Mouse (Mus musculus) MEL (cell line): ENCODE measurements around the gene Hectd4. TPM values are rescaled to one million over a fixed set of nuclear protein-coding genes. Genes with fewer than 3 reads are reported as not detected.

Experiments
- DNase-seq: peaks from one replicate; pipeline ENCODE4 v3.0.0; 2011; ENCODE audit warnings: low read depth, low spot score
- H3K27ac ChIP-seq: 2 replicates; pipeline ENCODE4 v1.5.1; 2012; ENCODE audit warnings: low read depth, mild to moderate bottlenecking, control low read depth, low read length, moderate library complexity; ENCODE audit not compliant: control insufficient read depth
- H3K27me3 ChIP-seq, 2 experiments: fragments of 150-350 bp in 1 of 2; sonication (generic) in 1 of 2; 2 replicates each; pipeline ENCODE4 v1.6.1; 2012; ENCODE audit warnings: low read length in 2 of 2, mild to moderate bottlenecking in 2 of 2, improper control_type of control experiment in 1 of 2, moderate library complexity in 1 of 2; ENCODE audit not compliant: insufficient read depth in 2 of 2, control insufficient read depth in 1 of 2
- H3K36me3 ChIP-seq, 2 experiments: 2 replicates each; pipeline ENCODE4 v1.6.1; 2012 to 2014; ENCODE audit warnings: low read length in 2 of 2, improper control_type of control experiment in 1 of 2, inconsistent platforms in 1 of 2, mild to moderate bottlenecking in 1 of 2; ENCODE audit not compliant: insufficient read depth in 2 of 2, control insufficient read depth in 1 of 2
- H3K4me1 ChIP-seq, 2 experiments: fragments of 150-350 bp in 1 of 2; sonication (generic) in 1 of 2; 2 replicates each; pipeline ENCODE4 v1.6.1; 2012; ENCODE audit warnings: low read length in 2 of 2, improper control_type of control experiment in 1 of 2, mild to moderate bottlenecking in 1 of 2; ENCODE audit not compliant: insufficient read depth in 2 of 2, control insufficient read depth in 1 of 2
- H3K4me3 ChIP-seq, 2 experiments: fragments of 150-350 bp in 1 of 2; sonication (generic) in 1 of 2; 2 replicates each; pipeline ENCODE4 v1.5.1; 2012; ENCODE audit warnings: low read depth in 2 of 2, low read length in 2 of 2, mild to moderate bottlenecking in 2 of 2, moderate library complexity in 2 of 2, control low read depth in 1 of 2, improper control_type of control experiment in 1 of 2; ENCODE audit not compliant: control insufficient read depth in 1 of 2, insufficient read depth in 1 of 2
- H3K79me2 ChIP-seq: 2 replicates; pipeline ENCODE4 v1.6.1; 2012; ENCODE audit warnings: mild to moderate bottlenecking, low read length, moderate library complexity; ENCODE audit not compliant: control insufficient read depth, poor library complexity, insufficient read depth
- H3K9ac ChIP-seq: 2 replicates; pipeline ENCODE4 v1.6.1; 2012; ENCODE audit warnings: low read depth, mild to moderate bottlenecking, control low read depth, low read length, moderate library complexity; ENCODE audit not compliant: control insufficient read depth, poor library complexity, severe bottlenecking
- H3K9me3 ChIP-seq: fragments of 150-350 bp; sonication (generic); replicated peaks from 2 replicates; pipeline ENCODE4 v1.6.1; 2012; ENCODE audit warnings: mild to moderate bottlenecking, low read length, improper control_type of control experiment, moderate library complexity; ENCODE audit not compliant: insufficient read depth
- BHLHE40 ChIP-seq: IDR thresholded peaks from 2 replicates; pipeline ENCODE4 v1.6.1; 2012; ENCODE audit warnings: low read depth, mild to moderate bottlenecking, inconsistent platforms, low read length, improper control_type of control experiment, borderline replicate concordance
- CTCF ChIP-seq, 3 experiments: IDR thresholded peaks in 2 of 3; conservative IDR thresholded peaks in 1 of 3; 2 replicates each; pipeline ENCODE4 v1.5.1; 2011 to 2012; ENCODE audit warnings: low read length in 3 of 3, low read depth in 2 of 3, mild to moderate bottlenecking in 2 of 3, improper control_type of control experiment in 1 of 3, inconsistent platforms in 1 of 3, mixed read lengths in 1 of 3, moderate library complexity in 1 of 3; ENCODE audit not compliant: control insufficient read depth in 1 of 3, insufficient read depth in 1 of 3, poor library complexity in 1 of 3, severe bottlenecking in 1 of 3
- EP300 ChIP-seq, 2 experiments: IDR thresholded peaks; 2 replicates each; pipeline ENCODE4 v1.6.1; 2011; ENCODE audit warnings: improper control_type of control experiment in 2 of 2, low read length in 2 of 2, low read depth in 1 of 2, mild to moderate bottlenecking in 1 of 2
- ETS1 ChIP-seq: IDR thresholded peaks from 2 replicates; pipeline ENCODE4 v1.6.1; 2012; ENCODE audit warnings: low read depth, mild to moderate bottlenecking, inconsistent platforms, low read length, improper control_type of control experiment, moderate library complexity
- GATA1 ChIP-seq: IDR thresholded peaks from 2 replicates; pipeline ENCODE4 v1.6.1; 2011; ENCODE audit warnings: low read depth, low read length, improper control_type of control experiment
- HCFC1 ChIP-seq: IDR thresholded peaks from 2 replicates; pipeline ENCODE4 v1.6.1; 2012; ENCODE audit warnings: low read depth, mild to moderate bottlenecking, inconsistent platforms, low read length, improper control_type of control experiment, moderate library complexity
- JUND ChIP-seq: IDR thresholded peaks from 2 replicates; pipeline ENCODE4 v1.6.1; 2011; ENCODE audit warnings: low read depth, mild to moderate bottlenecking, improper control_type of control experiment, low read length
- KAT2A ChIP-seq: conservative IDR thresholded peaks from 2 replicates; pipeline ENCODE4 v1.6.1; 2012; ENCODE audit warnings: low read depth, low read length, improper control_type of control experiment, inconsistent platforms
- MAZ ChIP-seq: IDR thresholded peaks from 2 replicates; pipeline ENCODE4 v1.6.1; 2012; ENCODE audit warnings: low read depth, mild to moderate bottlenecking, inconsistent platforms, low read length, improper control_type of control experiment
- MXI1 ChIP-seq: IDR thresholded peaks from 2 replicates; pipeline ENCODE4 v1.6.1; 2011; ENCODE audit warnings: mild to moderate bottlenecking, low read depth, low read length, improper control_type of control experiment
- NELFE ChIP-seq: IDR thresholded peaks from 2 replicates; pipeline ENCODE4 v1.6.1; 2011; ENCODE audit warnings: low read depth, low read length, improper control_type of control experiment
- RCOR1 ChIP-seq: IDR thresholded peaks from 2 replicates; pipeline ENCODE4 v1.6.1; 2012; ENCODE audit warnings: low read depth, mild to moderate bottlenecking, inconsistent platforms, low read length, improper control_type of control experiment
- SIN3A ChIP-seq: IDR thresholded peaks from 2 replicates; pipeline ENCODE4 v1.6.1; 2012; ENCODE audit warnings: low read length, improper control_type of control experiment, inconsistent platforms
- SMC3 ChIP-seq: IDR thresholded peaks from 2 replicates; pipeline ENCODE4 v1.6.1; 2011; ENCODE audit warnings: low read depth, low read length, improper control_type of control experiment
- TAL1 ChIP-seq: IDR thresholded peaks from 2 replicates; pipeline ENCODE4 v1.6.1; 2012; ENCODE audit warnings: mild to moderate bottlenecking, inconsistent platforms, low read length, moderate library complexity, mixed read lengths
- TCF12 ChIP-seq: IDR thresholded peaks from 2 replicates; pipeline ENCODE4 v1.6.1; 2014; ENCODE audit warnings: low read depth, mild to moderate bottlenecking, inconsistent platforms, low read length, improper control_type of control experiment, moderate library complexity
- UBTF ChIP-seq: IDR thresholded peaks from 2 replicates; pipeline ENCODE4 v1.6.1; 2012; ENCODE audit warnings: low read depth, mild to moderate bottlenecking, inconsistent platforms, low read length, improper control_type of control experiment, moderate library complexity, borderline replicate concordance; ENCODE audit not compliant: insufficient read depth
- ZKSCAN1 ChIP-seq: IDR thresholded peaks from 2 replicates; pipeline ENCODE4 v1.6.1; 2012; ENCODE audit warnings: low read depth, mild to moderate bottlenecking, inconsistent platforms, low read length, improper control_type of control experiment, moderate library complexity
- polyA plus RNA-seq, 2 experiments: library from polyadenylated mRNA; stranded (reverse) in 1 of 2; unstranded in 1 of 2; fragments of >175 nt in 1 of 2; fragments of >200 nt in 1 of 2; gene quantifications; 2 replicates each; pipeline versions ENCODE4 v1.2.1 to v1.2.4; 2012; ENCODE audit warnings: low replicate concordance in 2 of 2, low read depth in 1 of 2; ENCODE audit not compliant: insufficient read length in 2 of 2, insufficient read depth in 1 of 2, missing spikeins in 1 of 2
- total RNA-seq: library from RNA; depleted of rRNA; stranded (reverse); fragments of 300-350 nt; gene quantifications from 2 replicates; pipeline ENCODE4 v1.2.3, GENCODE M21; 2012

Gene Hectd4
- total and polyA plus RNA-seq, 3 experiments, result 7.0 to 10.8 TPM; not detected in 1

GRCm38 (mm10) chr5:121241182-121241581 is 21.2 kb downstream of the Hectd4 start:
- no peak overlapping the region for H3K4me3 ChIP-seq

DNA sequence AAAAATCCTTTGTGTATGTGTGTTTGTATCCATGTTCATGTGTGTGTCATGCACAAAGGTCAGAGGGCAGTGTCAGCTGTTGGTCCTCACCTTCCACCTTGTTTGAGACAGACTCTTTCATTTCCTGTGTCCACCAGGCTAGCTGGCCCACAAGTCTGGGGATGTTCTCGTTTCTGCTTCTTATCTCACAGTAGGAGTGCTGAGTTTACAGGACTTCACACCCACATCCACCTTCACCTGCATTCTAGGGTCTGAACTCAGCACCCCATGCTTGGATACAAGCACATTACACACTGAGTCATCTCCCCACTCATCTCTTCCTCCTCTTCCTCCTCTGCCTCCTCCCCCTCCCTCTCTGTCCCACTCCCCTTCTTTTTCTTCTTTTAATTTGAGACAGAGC is 22.2 kb downstream of the Hectd4 start:
- Histone ChIP-seq H3K4me1 (peaks cover 38 to 53% of the 10 kb centered on the region in 2 experiments), H3K36me3 (peaks cover 0 to 57% of the 10 kb centered on the region in 2 experiments; a peak in 2 of 4 replicates), H3K9me3 (no peaks in the 10 kb centered on the region), H3K79me2 (peaks cover 22% of the 10 kb centered on the region), H3K27me3 (no peaks in the 10 kb centered on the region), H3K27ac (peak overlapping the region; percentile 66), H3K9ac (no peak overlapping the region), H3K4me3 (no peak overlapping the region)
- TF ChIP-seq ZKSCAN1 (no peak), CTCF (IDR thresholded peaks at IDR 0.05 in 2 of 3, conservative IDR thresholded peaks at IDR 0.05 in 1 of 3; ENCODE audit: control insufficient read depth in 1 of 3, insufficient read depth in 1 of 3, low read depth in 2 of 3, low read length in 3 of 3, poor library complexity in 1 of 3, severe bottlenecking in 1 of 3) (no peak)
- no peak for DNase-seq

More at GRCm38 (mm10) chr5:121241182-121241581, 21.2 kb downstream of the Hectd4 start:
- Histone ChIP-seq H3K27ac (peak overlapping the region; percentile 20; the same call in 1 of the 2 replicates), H3K4me1 (peaks cover 44 to 62% of the 10 kb centered on the region in 2 experiments), H3K36me3 (peaks cover 0 to 67% of the 10 kb centered on the region in 2 experiments; a peak in 2 of 4 replicates), H3K27me3 (no peaks in the 10 kb centered on the region), H3K9me3 (no peaks in the 10 kb centered on the region), H3K9ac (no peak overlapping the region), H3K79me2 (peaks cover 24% of the 10 kb centered on the region)
- TF ChIP-seq TAL1 (peak; percentile 54), EP300 (IDR thresholded peaks at IDR 0.05; ENCODE audit: low read depth in 1 of 2, low read length in 2 of 2) (0 out of 4 replicates have a peak, but pooled peaks have one; percentile 15 to 28), JUND (no peak), TCF12 (peak; percentile 42; the same call in 1 of the 2 replicates), GATA1 (0 out of 2 replicates have a peak, but pooled peaks have one; percentile 4), ETS1 (0 out of 2 replicates have a peak, but pooled peaks have one; percentile 15), UBTF (no peak)
- peak; percentile 50 for DNase-seq

DNA sequence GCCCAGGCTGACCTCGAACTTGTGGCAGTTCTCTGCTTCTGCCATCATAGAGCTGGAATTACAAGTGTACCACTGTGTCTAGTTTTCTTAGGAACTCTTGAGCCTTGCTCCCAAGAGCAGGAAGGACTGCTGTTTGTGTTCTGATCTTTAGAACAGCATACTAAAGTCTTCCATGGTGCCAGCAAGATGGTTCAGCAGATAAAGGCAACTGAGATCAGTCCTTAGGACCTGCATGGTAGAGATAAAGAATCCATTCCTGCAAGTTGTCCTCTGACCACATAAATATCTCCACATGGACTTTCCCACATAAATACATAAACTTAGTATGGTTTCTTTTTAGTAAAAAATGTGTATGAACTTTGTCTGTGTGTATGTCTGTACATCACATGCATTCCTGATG is 22.7 kb downstream of the Hectd4 start:
- no peak overlapping the region for H3K4me3 ChIP-seq
- peak overlapping the region; percentile 66 for H3K27ac ChIP-seq
- H3K79me2 ChIP-seq, result peaks cover 20% of the 10 kb centered on the region
- peaks cover 0 to 55% of the 10 kb centered on the region in 2 experiments; a peak in 2 of 4 replicates for H3K36me3 ChIP-seq
- TF ChIP-seq HCFC1, result peak; percentile 20; the same call in 1 of the 2 replicates
- no peak for TF ChIP-seq SMC3
- TF ChIP-seq MXI1, result 0 out of 2 replicates have a peak, but pooled peaks have one; percentile 32
- TF ChIP-seq KAT2A, result 0 out of 2 replicates have a peak, but pooled peaks have one; percentile 23
- TF ChIP-seq GATA1, result peak; percentile 94
- TF ChIP-seq SIN3A, result peak; percentile 78
- no peak for TF ChIP-seq NELFE
- no peak for TF ChIP-seq UBTF
- TF ChIP-seq MAZ, result 0 out of 2 replicates have a peak, but pooled peaks have one; percentile 40
- peak; percentile 76 for TF ChIP-seq ETS1
- peak; percentile 97 for TF ChIP-seq TCF12
- TF ChIP-seq RCOR1, result peak; percentile 53; the same call in 1 of the 2 replicates
- peak; percentile 7; the same call in 1 of the 2 replicates for TF ChIP-seq BHLHE40
- peak; percentile 91 to 92 for TF ChIP-seq EP300 (IDR thresholded peaks at IDR 0.05; ENCODE audit: low read depth in 1 of 2, low read length in 2 of 2)
- TF ChIP-seq TAL1, result peak; percentile 97
- peaks cover 36 to 50% of the 10 kb centered on the region in 2 experiments for H3K4me1 ChIP-seq
- H3K9ac ChIP-seq, result no peak overlapping the region
- DNase-seq, result peak; percentile 54
- no peaks in the 10 kb centered on the region for H3K9me3 ChIP-seq
- no peaks in the 10 kb centered on the region for H3K27me3 ChIP-seq
